Mouse (Mus musculus) heart, postnatal 10 days (tissue): ENCODE results near the gene Kcnh1. TPM values are rescaled to one million over a fixed set of nuclear protein-coding genes. Genes with fewer than 3 reads are reported as not detected.

Experiments
- DNase-seq, 2 experiments: peaks; one replicate each; pipeline ENCODE4 v3.0.0; 2021
- intact Hi-C: fragments of 180-260 bp; cut with DNase I; formaldehyde crosslinking; loops from one replicate; pipeline ENCODE4 v1.15.1; 2025
- total RNA-seq, 2 experiments: library from RNA; stranded (reverse); gene quantifications; 2 replicates each; pipeline ENCODE4 v1.2.3; 2021

The Kcnh1 gene
- total RNA-seq, 2 experiments from 2014 or later: 0.25 to 0.38 TPM

DNA sequence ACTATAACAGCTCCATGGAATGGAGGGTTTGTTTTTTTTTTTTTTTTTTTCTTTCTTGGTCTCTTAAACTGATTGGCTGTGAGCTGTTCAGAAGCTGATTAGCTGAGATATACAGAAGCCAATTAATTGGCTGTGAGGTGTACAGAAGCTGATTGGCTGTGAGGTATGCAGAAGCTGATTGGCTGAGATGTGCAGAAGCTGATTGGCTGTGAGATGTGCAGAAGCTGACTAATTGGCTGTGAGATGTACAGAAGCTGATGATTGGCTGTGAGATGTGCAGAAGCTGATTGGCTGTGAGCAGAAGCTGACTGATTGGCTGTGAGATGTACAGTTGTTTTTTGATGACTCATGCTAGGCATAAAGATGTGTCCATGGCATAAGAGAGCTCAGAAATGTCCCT lies 259.9 kb downstream of the Kcnh1 start:
- intact Hi-C loops: no loop called here
- no peak for DNase-seq

GRCm38 (mm10) chr1:192451722-192452121 lies 261.1 kb downstream of the Kcnh1 start:
- no peak for DNase-seq
- intact Hi-C loops: no loop called here

- DNase-seq: no peak
- intact Hi-C loops: no loop called here
Observed at GRCm38 (mm10) chr1:192454501-192454900, 263.9 kb downstream of the Kcnh1 start.

- intact Hi-C loops: no loop called here
- no peak for DNase-seq
Observed at GRCm38 (mm10) chr1:192454981-192455380, 264.4 kb downstream of the Kcnh1 start.

DNA sequence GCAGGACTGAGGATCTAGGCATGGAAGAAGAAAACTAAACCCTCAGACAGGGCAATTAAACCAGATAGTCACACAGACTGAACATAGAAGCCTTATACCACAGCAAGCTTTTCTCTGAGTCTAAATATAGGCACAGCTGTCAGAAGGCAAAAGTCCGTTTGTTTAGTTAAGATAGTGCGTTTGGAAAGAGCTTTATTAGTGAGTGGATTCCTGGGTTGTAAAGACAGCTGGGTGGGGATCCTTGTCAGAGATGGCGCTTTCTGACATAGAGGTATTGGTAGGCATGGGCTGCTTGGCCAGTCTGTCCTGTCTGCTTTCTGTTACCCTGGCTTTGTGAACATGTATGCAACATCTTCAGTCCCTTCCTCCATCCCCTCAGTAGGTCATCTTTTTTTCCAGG lies 266.5 kb downstream of the Kcnh1 start:
- intact Hi-C loops: no loop called here
- DNase-seq: no peak

DNA sequence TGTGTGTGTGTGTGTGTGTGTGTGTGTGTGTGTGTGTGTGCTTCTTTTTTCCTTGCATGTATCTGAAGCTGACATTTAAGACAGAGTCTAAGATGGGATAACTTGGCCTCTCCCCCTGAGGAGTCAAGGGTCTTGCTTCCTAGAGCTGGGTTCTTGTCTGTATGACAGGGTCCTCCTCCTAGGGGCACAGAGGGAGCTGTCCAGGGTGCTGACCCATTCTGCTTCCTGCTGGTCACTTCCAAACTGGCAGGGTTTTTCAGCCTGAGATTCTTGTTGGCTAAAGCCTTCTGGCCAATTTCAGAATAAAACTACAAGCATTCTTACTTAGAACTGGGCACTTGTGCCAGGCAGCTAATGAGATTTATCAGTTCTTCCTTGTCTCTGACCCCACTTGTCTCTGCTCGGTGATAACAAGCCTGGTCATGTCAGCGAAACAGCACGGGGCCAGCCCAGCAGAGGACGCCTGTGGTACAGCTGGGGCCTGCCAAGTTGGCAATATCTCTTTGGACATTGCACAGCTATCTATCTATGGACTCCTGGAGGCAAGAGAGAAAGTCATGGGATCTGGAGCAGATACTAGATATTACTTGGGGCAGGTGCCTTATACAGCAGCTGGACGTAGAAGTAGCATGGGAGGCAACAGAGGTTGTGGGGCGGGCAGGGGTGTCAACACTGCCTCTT lies 267.1 kb downstream of the Kcnh1 start:
- DNase-seq: peak; percentile 65 to 76

GRCm38 (mm10) chr1:192463732-192464131 lies 273.2 kb downstream of the Kcnh1 start:
- intact Hi-C loops: no loop called here
- DNase-seq: no peak

More for the DNA sequence above, 267.1 kb downstream of the Kcnh1 start:
- intact Hi-C loops: no loop called here

DNA sequence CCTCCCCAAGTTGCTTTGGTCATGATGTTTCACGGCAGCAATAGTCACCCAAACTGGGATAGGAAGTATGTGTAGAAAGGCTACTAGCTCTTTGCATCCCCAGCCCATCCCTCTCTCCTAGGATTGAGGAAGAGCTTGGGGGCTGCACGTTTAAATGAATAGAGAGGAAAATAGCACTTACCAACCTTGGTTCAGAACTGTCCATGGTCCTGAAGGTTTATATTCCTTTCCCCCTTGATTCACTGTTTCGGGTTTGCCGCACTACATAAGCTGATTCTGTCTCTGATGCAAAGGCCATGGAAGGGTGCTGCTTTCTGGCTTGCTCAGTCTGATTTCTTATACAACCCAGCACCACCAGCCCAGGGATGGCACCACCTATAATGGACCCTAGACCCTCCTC lies 281.8 kb downstream of the Kcnh1 start:
- DNase-seq: peak in 1 of 2 experiments; percentile 23
- intact Hi-C loops: no loop called here

DNA sequence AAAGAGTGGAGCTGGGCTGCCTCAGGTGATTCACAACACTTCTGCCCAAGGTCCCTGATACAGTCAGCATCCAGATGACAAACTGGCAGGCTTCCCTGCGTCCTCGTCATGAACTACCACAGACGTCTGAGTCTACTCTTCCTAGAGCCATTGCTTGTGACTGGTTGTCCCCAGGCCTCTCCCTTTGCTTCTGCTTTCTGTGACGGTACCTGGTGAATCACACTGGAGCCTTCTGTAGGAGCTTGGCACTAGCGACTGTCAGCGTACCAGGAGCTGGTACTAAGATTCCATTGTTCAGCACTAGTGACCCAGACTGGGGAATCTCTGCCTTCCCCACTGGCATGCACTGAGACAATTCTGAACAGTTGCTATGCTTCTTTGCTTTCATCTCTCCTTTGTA lies 282.6 kb downstream of the Kcnh1 start:
- intact Hi-C loops: no loop called here
- no peak for DNase-seq

DNA sequence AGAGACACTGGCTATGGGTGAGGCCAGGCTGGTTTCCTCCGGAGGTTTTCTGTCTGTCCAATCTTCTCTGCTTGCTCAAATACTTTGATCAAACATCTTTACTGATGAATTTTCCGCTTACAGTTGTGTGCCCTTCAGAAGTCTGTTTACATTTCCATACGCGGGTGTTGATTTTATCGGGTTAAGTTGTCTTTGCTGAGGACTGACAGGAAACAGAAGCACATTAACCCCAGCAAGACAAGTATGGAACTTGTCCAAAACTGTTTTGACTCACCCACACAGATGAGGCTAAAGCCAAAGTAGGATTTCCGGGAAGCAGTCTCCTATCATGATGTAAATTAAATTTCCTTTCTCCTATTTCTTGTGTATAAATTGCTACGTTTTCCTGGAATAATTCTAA lies 286.1 kb downstream of the Kcnh1 start:
- intact Hi-C loops: no loop called here
- DNase-seq: no peak

DNA sequence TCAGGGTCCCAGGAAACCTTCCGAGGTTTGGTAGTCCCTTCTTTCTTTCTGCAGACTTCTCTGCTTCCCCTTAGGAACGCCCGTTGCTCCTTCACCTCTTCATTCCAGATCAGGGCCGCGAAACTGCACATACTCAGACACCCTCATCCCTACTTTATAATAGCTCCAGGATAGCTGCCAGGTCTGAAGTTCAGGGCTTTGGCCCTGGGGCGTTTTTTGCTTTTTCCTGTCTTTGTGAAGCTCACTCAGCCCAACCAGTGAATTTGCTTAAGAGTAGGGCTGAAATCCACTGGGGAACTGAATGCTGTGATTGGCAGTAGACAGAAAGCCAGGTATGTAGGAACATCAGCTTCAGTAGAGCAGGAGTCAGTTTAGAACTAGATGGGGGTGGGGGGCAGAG lies 287.0 kb downstream of the Kcnh1 start:
- intact Hi-C loops: no loop called here
- DNase-seq: peak in 1 of 2 experiments; percentile 13

GRCm38 (mm10) chr1:192478176-192478575 lies 287.6 kb downstream of the Kcnh1 start:
- no peak for DNase-seq
- intact Hi-C loops: no loop called here

- intact Hi-C loops: no loop called here
- no peak for DNase-seq
Observed at GRCm38 (mm10) chr1:192480072-192480784, 289.7 kb downstream of the Kcnh1 start.

DNA sequence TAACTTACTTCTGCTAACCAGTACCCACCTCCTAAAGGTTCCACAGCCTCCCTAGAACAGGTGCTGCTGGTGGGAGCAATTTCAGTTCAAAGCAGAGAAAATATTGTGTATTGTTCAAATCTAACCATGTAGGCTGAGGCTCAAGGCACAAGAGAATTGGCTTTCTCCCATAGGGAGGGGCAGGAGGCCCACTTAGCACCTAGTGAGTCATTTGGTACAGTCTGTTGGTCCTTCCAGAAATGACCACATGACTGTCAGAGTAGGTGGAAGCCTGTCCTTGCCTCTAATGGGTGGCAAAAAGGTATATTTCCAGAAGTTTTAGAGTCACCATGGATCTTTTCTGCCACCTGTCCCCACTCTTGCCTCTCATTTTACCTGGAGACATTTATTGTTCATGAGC lies 290.9 kb downstream of the Kcnh1 start:
- intact Hi-C loops: no loop called here
- DNase-seq: no peak

- no peak for DNase-seq
- intact Hi-C loops: no loop called here
Observed at GRCm38 (mm10) chr1:192485030-192485429, 294.5 kb downstream of the Kcnh1 start.

GRCm38 (mm10) chr1:192487571-192487970 lies 297.0 kb downstream of the Kcnh1 start:
- intact Hi-C loops: no loop called here
- DNase-seq: no peak

DNA sequence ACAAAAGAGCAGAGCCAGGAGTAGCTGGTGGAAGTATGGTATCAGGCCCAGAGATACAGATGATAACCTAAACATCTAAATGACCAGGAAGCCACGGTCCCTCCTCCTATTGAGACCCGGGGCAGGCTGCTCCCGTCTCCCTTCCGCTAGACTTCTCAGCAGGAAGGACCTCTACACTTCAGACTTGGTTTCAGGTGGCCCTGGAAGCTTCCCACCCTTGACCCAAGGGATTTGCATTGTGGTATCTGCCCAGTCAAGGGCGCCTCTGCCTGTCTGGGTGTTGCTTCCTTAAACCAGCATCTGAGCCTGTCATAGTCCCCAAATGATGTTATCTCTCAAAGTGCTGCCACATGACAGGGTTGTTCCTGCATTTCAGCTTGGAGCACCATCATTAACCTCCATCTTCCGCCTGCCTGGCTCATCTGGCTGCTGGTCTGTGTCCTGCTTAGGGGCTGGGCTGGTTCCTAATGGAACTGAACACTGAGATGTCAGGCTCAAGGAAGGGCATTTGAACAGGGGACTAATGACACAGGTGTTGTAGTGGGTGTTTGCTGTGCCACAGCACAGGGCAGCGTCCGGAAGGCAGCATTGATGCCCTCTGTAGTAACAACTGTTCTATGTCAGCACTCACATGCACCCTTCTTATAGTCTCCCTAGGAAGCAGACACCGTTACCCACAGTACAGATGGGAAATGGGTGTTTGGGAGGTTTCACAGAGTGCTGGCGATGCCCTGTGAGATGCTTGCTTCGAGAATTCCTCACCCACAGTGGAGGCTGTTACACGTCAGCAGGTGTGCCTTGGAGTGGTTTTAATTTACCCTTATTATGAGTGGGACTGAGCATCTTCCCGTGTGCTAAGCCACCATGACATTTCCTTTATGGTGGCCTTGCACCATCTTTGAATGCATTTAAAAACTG lies 299.6 kb downstream of the Kcnh1 start:
- intact Hi-C loops: no loop called here
- no peak for DNase-seq

DNA sequence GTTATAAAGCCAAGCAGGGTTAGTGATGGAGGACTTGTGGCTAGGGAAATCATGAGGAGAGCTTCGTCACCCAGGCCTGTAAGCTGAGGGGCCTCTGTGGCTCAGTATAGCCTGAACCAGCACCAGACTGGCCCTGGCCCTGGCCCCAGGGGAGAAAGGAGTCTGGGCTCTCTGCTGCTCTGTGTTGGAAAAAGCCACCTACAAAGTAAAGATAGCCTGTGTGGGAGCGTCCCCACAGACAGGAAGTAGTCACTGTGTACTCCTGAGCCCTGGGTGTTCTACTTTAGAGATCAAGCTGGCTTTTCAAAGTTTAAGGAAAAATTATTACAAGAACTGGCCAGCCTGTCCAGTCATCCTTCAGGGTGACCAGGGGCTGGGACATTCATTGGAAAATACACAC lies 306.9 kb downstream of the Kcnh1 start:
- intact Hi-C loops: no loop called here
- DNase-seq: no peak

GRCm38 (mm10) chr1:192502016-192502415 lies 311.4 kb downstream of the Kcnh1 start:
- intact Hi-C loops: no loop called here
- DNase-seq: no peak

DNA sequence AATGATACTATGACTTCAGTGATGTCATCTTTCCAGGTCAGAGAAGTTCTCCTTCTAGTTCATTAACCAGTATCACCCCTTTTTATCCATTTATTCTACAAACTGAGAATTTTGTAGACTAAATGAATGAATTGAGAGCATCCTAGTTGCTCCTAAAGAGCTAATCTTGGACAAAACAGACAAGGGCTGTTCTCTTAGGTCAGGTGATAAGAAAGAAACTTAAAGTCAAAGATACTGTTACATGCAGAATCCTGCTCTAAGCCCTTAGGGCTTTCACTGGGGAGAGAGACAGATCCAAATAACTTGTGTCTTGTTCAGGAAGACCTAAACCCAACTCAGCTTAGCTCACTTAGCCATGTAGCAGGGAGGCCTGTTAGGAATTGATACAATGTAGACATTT lies 312.3 kb downstream of the Kcnh1 start:
- intact Hi-C loops: no loop called here
- no peak for DNase-seq

- DNase-seq: no peak
- intact Hi-C loops: no loop called here
Observed at GRCm38 (mm10) chr1:192503651-192504050, 313.1 kb downstream of the Kcnh1 start.
